Mouse (Mus musculus) liver, postnatal 0 days (tissue): ENCODE results near the gene Srek1ip1. TPM values are rescaled to one million over a fixed set of nuclear protein-coding genes. Genes with fewer than 3 reads are reported as not detected.

Experiments used
- ATAC-seq: fragments of 200-750 bp; cut with Nextera tagmentation; 2 replicates; pipeline ENCODE4 v1.8.0; 2017; ENCODE audit warnings: mild to moderate bottlenecking, moderate library complexity
- DNase-seq: peaks from one replicate; pipeline ENCODE4 v3.0.0-alpha.2; 2016
- H3K27ac ChIP-seq: fragments of 300-500 bp; sonication (generic); 2 replicates; pipeline ENCODE4 v1.5.1; 2014; ENCODE audit warnings: antibody characterized with exemption, moderate library complexity, mild to moderate bottlenecking, low read depth
- H3K27me3 ChIP-seq: fragments of 300-500 bp; sonication (generic); 2 replicates; pipeline ENCODE4 v1.6.1; 2014; ENCODE audit warnings: low read length, control low read depth, mixed read lengths; ENCODE audit not compliant: insufficient read depth
- H3K36me3 ChIP-seq: fragments of 300-500 bp; sonication (generic); replicated peaks from 2 replicates; pipeline ENCODE4 v1.6.1; 2014; ENCODE audit warnings: mild to moderate bottlenecking, control low read depth, low read length, moderate library complexity, mixed read lengths; ENCODE audit not compliant: insufficient read depth
- H3K4me1 ChIP-seq: fragments of 300-500 bp; sonication (generic); 2 replicates; pipeline ENCODE4 v1.6.1; 2014; ENCODE audit warnings: antibody characterized with exemption, mild to moderate bottlenecking, control low read depth; ENCODE audit not compliant: insufficient read depth
- H3K4me2 ChIP-seq: fragments of 300-500 bp; sonication (generic); 2 replicates; pipeline ENCODE4 v1.6.1; 2014; ENCODE audit warnings: low read depth, mild to moderate bottlenecking, low read length, moderate library complexity, mixed read lengths
- H3K4me3 ChIP-seq: fragments of 300-500 bp; sonication (generic); 2 replicates; pipeline ENCODE4 v1.5.1; 2014; ENCODE audit warnings: low read depth, low read length
- H3K9ac ChIP-seq: fragments of 300-500 bp; sonication (generic); replicated peaks from 2 replicates; pipeline ENCODE4 v1.6.1; 2014; ENCODE audit warnings: mild to moderate bottlenecking, moderate library complexity
- H3K9me3 ChIP-seq: fragments of 300-500 bp; sonication (generic); 2 replicates; pipeline ENCODE4 v1.6.1; 2016; ENCODE audit warnings: mild to moderate bottlenecking, control low read depth, low read length, mixed read lengths
- CTCF ChIP-seq: sonication (generic); IDR thresholded peaks from 2 replicates; pipeline ENCODE4 v1.5.1; 2016; ENCODE audit warnings: antibody characterized with exemption, low read depth
- EP300 ChIP-seq: IDR thresholded peaks from 2 replicates; pipeline ENCODE4 v1.6.1; 2016; ENCODE audit warnings: antibody characterized with exemption, low read depth, mild to moderate bottlenecking
- WGBS: fragments of 180-500 bp; shearing (Covaris S2); extraction: QIAGEN DNeasy Blood & Tissue Kit; methylation state at CpG from one replicate; pipeline ENCODE4 v1.1.7; 2014; ENCODE audit not compliant: insufficient replicate concordance; 5-methylcytosine and 5-hydroxymethylcytosine counted together
- polyA plus RNA-seq: library from polyadenylated mRNA; unstranded; fragments of >200 nt; fragmentation: Nextera tagmentation; extraction: Ambion mirVana; gene quantifications from 2 replicates; pipeline ENCODE4 v1.2.1, GENCODE M21; 2015

Srek1ip1 gene
- 9.3 and 9.9 TPM in 2 replicates for polyA plus RNA-seq

- H3K27ac ChIP-seq, result no peak within 1 kb of the TSS
- DNase-seq (no peak), ATAC-seq (no peak)
- no peak within 1 kb of the TSS for H3K4me2 ChIP-seq
- no peak within 1 kb of the TSS for H3K4me3 ChIP-seq
- WGBS, result 85% methylated on average over 11 of the region's 11 CpGs
- no peaks in the 10 kb centered on the region for H3K27me3 ChIP-seq
- H3K36me3 ChIP-seq, result peaks cover 11% of the 10 kb centered on the region; the same call in 1 of the 2 replicates
- TF ChIP-seq CTCF (no peak), EP300 (no peak)
- H3K4me1 ChIP-seq, result no peaks in the 10 kb centered on the region
- H3K9ac ChIP-seq, result no peak within 1 kb of the TSS
- H3K9me3 ChIP-seq, result no peaks in the 10 kb centered on the region
Measured at GRCm38 (mm10) chr13:104792184-104792583, at the start of gene Srek1ip1. Srek1ip1 (plus strand) TSS chr13:104792484.

GRCm38 (mm10) chr13:104742866-104743265 lies 49.4 kb upstream of the Srek1ip1 start:
- 85% methylated on average over 4 of the region's 4 CpGs for WGBS
- no peak overlapping the region for H3K4me3 ChIP-seq
- H3K27me3 ChIP-seq, result no peaks in the 10 kb centered on the region
- no peaks in the 10 kb centered on the region for H3K36me3 ChIP-seq
- H3K4me2 ChIP-seq, result no peak overlapping the region
- no peaks in the 10 kb centered on the region for H3K9me3 ChIP-seq
- H3K4me1 ChIP-seq, result no peaks in the 10 kb centered on the region
- H3K9ac ChIP-seq, result no peak overlapping the region
- no peak overlapping the region for H3K27ac ChIP-seq
- TF ChIP-seq CTCF, result no peak
- no peak for TF ChIP-seq EP300
- DNase-seq (no peak), ATAC-seq (no peak)

DNA sequence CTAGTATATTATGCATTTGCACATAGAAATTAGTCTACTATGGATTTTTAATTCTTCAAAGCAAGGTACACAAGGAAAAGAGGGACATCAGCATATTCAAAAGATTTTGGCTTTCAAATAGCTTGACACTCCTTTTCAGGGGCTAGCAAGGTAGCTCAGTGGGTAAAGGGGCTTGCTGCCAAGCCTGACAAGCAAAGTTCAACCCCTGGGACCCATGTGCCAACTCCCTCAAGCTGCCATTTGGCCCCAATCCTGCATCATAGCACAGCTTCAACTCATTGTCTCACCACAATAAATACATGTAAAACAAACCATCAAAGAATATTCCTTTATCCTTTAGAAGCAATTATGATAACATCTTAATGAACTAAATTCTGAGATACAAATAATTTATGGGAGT lies 45.3 kb upstream of the Srek1ip1 start:
- no peaks in the 10 kb centered on the region for H3K4me1 ChIP-seq
- H3K36me3 ChIP-seq, result no peaks in the 10 kb centered on the region
- H3K9ac ChIP-seq, result no peak overlapping the region
- no peak overlapping the region for H3K4me3 ChIP-seq
- H3K4me2 ChIP-seq, result no peak overlapping the region
- ATAC-seq (no peak), DNase-seq (no peak)
- TF ChIP-seq EP300 (no peak), CTCF (no peak)
- no peak overlapping the region for H3K27ac ChIP-seq
- H3K27me3 ChIP-seq, result no peaks in the 10 kb centered on the region
- H3K9me3 ChIP-seq, result no peaks in the 10 kb centered on the region

GRCm38 (mm10) chr13:104759381-104759780 lies 32.9 kb upstream of the Srek1ip1 start:
- no peak for TF ChIP-seq CTCF
- TF ChIP-seq EP300, result no peak
- Histone ChIP-seq H3K36me3 (no peaks in the 10 kb centered on the region), H3K9me3 (no peaks in the 10 kb centered on the region), H3K4me2 (no peak overlapping the region), H3K4me1 (no peaks in the 10 kb centered on the region), H3K4me3 (no peak overlapping the region), H3K27ac (no peak overlapping the region), H3K27me3 (no peaks in the 10 kb centered on the region), H3K9ac (no peak overlapping the region)
- ATAC-seq (no peak), DNase-seq (no peak)
- WGBS, result 92% methylated on average over 1 of the region's 1 CpGs

- WGBS, result 84% methylated on average over 4 of the region's 4 CpGs
- Histone ChIP-seq H3K27ac (no peak overlapping the region), H3K9me3 (no peaks in the 10 kb centered on the region), H3K27me3 (no peaks in the 10 kb centered on the region), H3K9ac (no peak overlapping the region), H3K4me1 (no peaks in the 10 kb centered on the region), H3K4me3 (no peak overlapping the region), H3K4me2 (no peak overlapping the region), H3K36me3 (no peaks in the 10 kb centered on the region)
- no peak for DNase-seq
- no peak for TF ChIP-seq CTCF
- TF ChIP-seq EP300, result no peak
- no peak for ATAC-seq
Measured at GRCm38 (mm10) chr13:104762401-104762800, 29.9 kb upstream of the Srek1ip1 start.

DNA sequence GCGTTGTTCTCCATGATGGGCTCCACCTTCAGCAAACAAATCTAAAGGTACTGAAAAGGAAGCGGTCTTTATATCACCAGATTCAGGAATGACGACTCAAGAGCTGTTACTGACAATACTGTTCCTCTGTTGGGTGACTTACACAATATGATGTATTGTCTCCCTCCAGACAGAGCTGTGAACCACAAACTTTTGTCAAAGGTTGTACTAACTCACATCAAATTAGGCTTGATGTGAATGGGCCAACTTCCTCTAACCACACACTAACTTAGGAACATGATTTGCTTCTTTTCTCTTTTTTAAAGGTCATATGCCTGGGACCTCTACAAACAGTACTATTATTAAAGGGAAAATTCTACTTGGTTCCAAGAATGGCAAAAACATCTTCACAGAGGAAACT lies 29.1 kb upstream of the Srek1ip1 start:
- H3K27me3 ChIP-seq, result no peaks in the 10 kb centered on the region
- no peak for TF ChIP-seq EP300
- TF ChIP-seq CTCF, result no peak
- ATAC-seq, result no peak
- no peak overlapping the region for H3K27ac ChIP-seq
- no peaks in the 10 kb centered on the region for H3K4me1 ChIP-seq
- no peak for DNase-seq
- no peak overlapping the region for H3K4me2 ChIP-seq
- no peaks in the 10 kb centered on the region for H3K9me3 ChIP-seq
- no peaks in the 10 kb centered on the region for H3K36me3 ChIP-seq
- WGBS, result 67% methylated on average over 3 of the region's 3 CpGs
- H3K9ac ChIP-seq, result no peak overlapping the region
- H3K4me3 ChIP-seq, result no peak overlapping the region

DNA sequence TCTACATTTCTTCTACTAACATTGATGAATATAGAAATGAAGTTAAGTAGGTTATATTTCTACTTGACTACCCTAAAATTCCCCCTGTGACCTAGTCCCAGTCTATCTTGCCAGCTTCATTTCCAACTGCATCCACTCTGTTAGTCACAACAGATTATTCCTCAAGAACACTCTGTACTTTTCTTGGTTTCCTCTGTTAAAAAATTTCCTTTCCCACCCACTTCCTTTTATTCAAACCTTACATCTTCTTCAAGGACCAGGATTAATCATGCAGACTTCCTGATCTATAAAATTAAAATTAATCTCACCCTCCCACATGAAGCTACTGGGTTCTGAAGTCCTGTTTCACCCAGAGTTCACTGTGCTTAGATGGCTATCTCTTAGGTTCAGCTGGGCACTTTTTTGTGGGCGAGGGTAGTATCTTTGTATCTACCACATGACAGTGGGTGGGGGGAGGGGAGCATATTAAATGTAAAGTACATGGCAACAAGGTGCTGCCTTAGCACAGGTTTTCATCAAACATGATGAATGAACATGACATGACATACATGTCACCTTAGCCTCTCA lies 13.1 kb upstream of the Srek1ip1 start:
- H3K9me3 ChIP-seq, result no peaks in the 10 kb centered on the region
- H3K4me1 ChIP-seq, result no peaks in the 10 kb centered on the region
- no peak overlapping the region for H3K9ac ChIP-seq
- H3K4me2 ChIP-seq, result no peak overlapping the region
- H3K27me3 ChIP-seq, result no peaks in the 10 kb centered on the region
- ATAC-seq (no peak), DNase-seq (no peak)
- no peak overlapping the region for H3K27ac ChIP-seq
- WGBS, result 32% methylated on average over 1 of the region's 1 CpGs
- H3K4me3 ChIP-seq, result no peak overlapping the region
- TF ChIP-seq CTCF (no peak), EP300 (no peak)
- peaks cover 4% of the 10 kb centered on the region; the same call in 1 of the 2 replicates for H3K36me3 ChIP-seq
